Mouse (Mus musculus) megakaryocyte, embryonic 14.5 days (primary cell): ENCODE data around the gene Dnah17. TPM values are rescaled to one million over a fixed set of nuclear protein-coding genes. Genes with fewer than 3 reads are reported as not detected.

ENCODE experiments used
- H3K27me3 ChIP-seq: replicated peaks from 2 replicates; pipeline ENCODE3; 2012; ENCODE audit warnings: inconsistent platforms
- H3K36me3 ChIP-seq: replicated peaks from 2 replicates; pipeline ENCODE3; 2012; ENCODE audit warnings: low read length, inconsistent platforms, mixed read lengths
- H3K4me1 ChIP-seq: 2 replicates; pipeline ENCODE4 v1.6.1; 2012; ENCODE audit warnings: inconsistent platforms
- H3K4me3 ChIP-seq: replicated peaks from 2 replicates; pipeline ENCODE3; 2012; ENCODE audit warnings: moderate library complexity, mild to moderate bottlenecking, inconsistent platforms
- H3K9me3 ChIP-seq: 2 replicates; pipeline ENCODE4 v1.6.1; 2012; ENCODE audit warnings: inconsistent platforms
- FLI1 ChIP-seq: IDR thresholded peaks from 2 replicates; pipeline ENCODE4 v1.6.1; 2012; ENCODE audit warnings: low read length, inconsistent platforms, mixed read lengths
- GATA1 ChIP-seq: IDR thresholded peaks from 3 replicates; pipeline ENCODE4 v1.6.1; 2012; ENCODE audit warnings: mixed read lengths, low read length, inconsistent platforms, borderline replicate concordance
- polyA plus RNA-seq: library from polyadenylated mRNA; stranded (reverse); fragments of >175 nt; gene quantifications from 2 replicates; pipeline ENCODE4 v1.2.3, GENCODE M21; 2012; ENCODE audit warnings: low replicate concordance; ENCODE audit not compliant: insufficient read depth

Dnah17 gene
- polyA plus RNA-seq, 1 experiment, result 0.06 TPM

DNA sequence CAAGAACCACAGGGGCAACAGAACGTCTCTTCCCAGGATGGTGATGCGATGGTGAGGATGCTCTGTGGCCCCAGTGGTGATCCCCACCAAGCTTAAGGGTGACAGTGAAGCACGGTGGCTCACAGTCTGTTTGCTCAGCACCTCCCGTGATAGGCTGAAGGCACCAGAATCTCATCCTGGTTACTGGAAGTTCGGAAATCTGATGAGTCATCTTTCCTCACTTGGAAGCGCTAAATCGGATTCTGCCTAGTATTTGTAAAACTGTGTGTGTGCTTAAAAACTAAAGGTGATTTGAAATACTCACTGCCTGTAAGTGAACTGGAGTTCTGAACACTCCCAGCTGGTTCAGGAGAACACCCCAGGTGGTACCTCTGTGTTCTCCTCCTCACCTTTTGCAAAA is 146.7 kb downstream of the Dnah17 start:
- Histone ChIP-seq H3K4me1 (peaks cover 68% of the 10 kb centered on the region), H3K36me3 (no peaks in the 10 kb centered on the region), H3K9me3 (no peaks in the 10 kb centered on the region), H3K4me3 (peak overlapping the region; percentile 33), H3K27me3 (no peaks in the 10 kb centered on the region)
- no peak for TF ChIP-seq FLI1
- no peak for TF ChIP-seq GATA1

DNA sequence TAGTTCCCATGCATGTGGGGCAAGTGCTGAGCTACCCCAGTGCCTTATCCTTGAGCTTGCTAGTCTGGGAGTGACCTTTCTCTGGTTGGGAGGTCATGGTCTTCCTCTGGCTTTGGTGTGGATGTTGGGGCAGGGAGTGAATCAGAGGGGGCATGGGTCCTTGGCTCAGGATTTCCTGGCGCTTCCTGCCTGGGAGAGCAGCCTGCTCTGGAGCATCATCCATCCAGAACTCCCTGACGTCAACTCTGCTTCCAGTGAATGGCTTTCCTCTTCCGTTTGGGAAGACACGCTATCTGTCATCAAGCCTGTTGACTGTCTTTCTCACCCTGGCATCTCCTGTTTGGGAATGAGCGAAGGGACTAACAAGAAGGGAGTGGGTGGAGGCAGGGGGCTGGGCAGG is 148.0 kb downstream of the Dnah17 start:
- peaks cover 68% of the 10 kb centered on the region for H3K4me1 ChIP-seq
- no peaks in the 10 kb centered on the region for H3K36me3 ChIP-seq
- H3K27me3 ChIP-seq, result no peaks in the 10 kb centered on the region
- TF ChIP-seq FLI1, result no peak
- H3K9me3 ChIP-seq, result no peaks in the 10 kb centered on the region
- H3K4me3 ChIP-seq, result no peak overlapping the region

- TF ChIP-seq FLI1, result no peak
- no peak for TF ChIP-seq GATA1
- peaks cover 87% of the 10 kb centered on the region for H3K4me1 ChIP-seq
Measured at GRCm38 (mm10) chr11:117979388-117979787, 151.0 kb downstream of the Dnah17 start.

DNA sequence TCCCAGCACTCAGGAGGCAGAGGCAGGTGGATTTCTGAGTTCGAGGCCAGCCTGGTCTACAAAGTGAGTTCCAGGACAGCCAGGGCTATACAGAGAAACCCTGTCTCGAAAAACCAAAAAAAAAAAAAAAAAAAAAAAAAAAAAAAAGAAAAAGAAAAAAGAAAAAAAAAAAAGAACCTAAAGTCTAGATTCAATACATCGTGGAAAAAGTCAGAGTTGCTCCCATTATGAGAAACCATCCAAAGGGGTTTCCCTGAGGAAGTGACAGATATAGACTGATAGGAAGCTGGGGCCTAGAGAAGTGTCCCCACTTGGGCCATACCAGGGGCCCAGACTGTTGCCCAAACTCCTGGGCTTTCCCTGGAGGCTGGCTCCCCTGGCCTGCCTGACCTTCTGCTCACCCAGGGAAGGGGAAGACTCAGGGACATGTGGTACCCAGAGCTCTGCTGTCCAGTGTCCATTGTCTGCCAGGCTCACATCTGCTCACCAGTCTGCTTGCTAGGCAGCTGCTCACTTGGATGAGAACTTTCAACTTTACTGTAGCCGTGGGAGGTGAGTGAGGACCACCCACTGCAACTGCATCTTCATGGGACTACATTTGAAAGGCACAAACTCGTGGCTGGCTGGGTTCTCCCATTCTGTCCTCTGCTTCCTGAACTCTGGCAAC is 152.6 kb downstream of the Dnah17 start:
- Histone ChIP-seq H3K4me3 (peak overlapping the region; percentile 1), H3K9me3 (no peaks in the 10 kb centered on the region), H3K4me1 (peaks cover 92% of the 10 kb centered on the region), H3K36me3 (no peaks in the 10 kb centered on the region), H3K27me3 (no peaks in the 10 kb centered on the region)
- TF ChIP-seq FLI1 (no peak), GATA1 (no peak)

More at GRCm38 (mm10) chr11:117979388-117979787, 151.0 kb downstream of the Dnah17 start:
- Histone ChIP-seq H3K36me3 (no peaks in the 10 kb centered on the region), H3K9me3 (no peaks in the 10 kb centered on the region), H3K4me3 (no peak overlapping the region), H3K27me3 (no peaks in the 10 kb centered on the region)

DNA sequence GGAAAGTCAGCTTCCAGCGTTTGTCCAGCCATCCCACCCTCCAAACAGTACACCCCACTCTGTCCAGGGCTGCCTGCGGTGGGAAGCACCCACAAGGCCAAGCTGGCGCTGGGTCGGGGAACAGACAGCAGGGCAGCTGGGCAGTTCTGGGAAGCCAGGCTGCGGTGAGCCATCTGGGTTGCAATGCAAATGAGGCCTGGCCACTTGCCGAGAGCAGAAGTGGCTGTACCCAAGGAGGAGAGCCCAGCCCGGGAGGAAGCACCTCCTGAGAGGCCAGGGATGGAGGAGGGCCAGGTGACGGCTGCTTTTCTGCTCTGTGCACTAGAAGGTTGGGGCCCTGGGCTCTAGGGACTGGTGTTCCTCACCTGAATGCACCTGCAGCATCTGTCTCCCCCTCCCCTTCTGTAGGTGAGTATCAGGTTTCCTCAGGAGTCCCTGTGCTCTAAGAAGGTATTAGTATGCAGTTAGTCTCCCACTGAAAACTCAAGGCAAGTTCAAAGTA is 154.3 kb downstream of the Dnah17 start:
- TF ChIP-seq FLI1, result no peak
- Histone ChIP-seq H3K4me1 (peaks cover 99% of the 10 kb centered on the region), H3K4me3 (peak overlapping the region; percentile 81), H3K27me3 (no peaks in the 10 kb centered on the region), H3K9me3 (no peaks in the 10 kb centered on the region), H3K36me3 (no peaks in the 10 kb centered on the region)

GRCm38 (mm10) chr11:117975211-117975967 is 155.0 kb downstream of the Dnah17 start:
- H3K27me3 ChIP-seq, result no peaks in the 10 kb centered on the region
- peaks cover 99% of the 10 kb centered on the region for H3K4me1 ChIP-seq
- H3K36me3 ChIP-seq, result no peaks in the 10 kb centered on the region
- TF ChIP-seq FLI1, result no peak
- TF ChIP-seq GATA1, result no peak
- peak overlapping the region; percentile 82 for H3K4me3 ChIP-seq
- no peaks in the 10 kb centered on the region for H3K9me3 ChIP-seq

GRCm38 (mm10) chr11:117974327-117975125 is 155.9 kb downstream of the Dnah17 start:
- Histone ChIP-seq H3K27me3 (no peaks in the 10 kb centered on the region), H3K36me3 (no peaks in the 10 kb centered on the region), H3K4me3 (peak overlapping the region; percentile 82), H3K9me3 (no peaks in the 10 kb centered on the region), H3K4me1 (peaks cover 99% of the 10 kb centered on the region)
- TF ChIP-seq GATA1 (no peak), FLI1 (no peak)

DNA sequence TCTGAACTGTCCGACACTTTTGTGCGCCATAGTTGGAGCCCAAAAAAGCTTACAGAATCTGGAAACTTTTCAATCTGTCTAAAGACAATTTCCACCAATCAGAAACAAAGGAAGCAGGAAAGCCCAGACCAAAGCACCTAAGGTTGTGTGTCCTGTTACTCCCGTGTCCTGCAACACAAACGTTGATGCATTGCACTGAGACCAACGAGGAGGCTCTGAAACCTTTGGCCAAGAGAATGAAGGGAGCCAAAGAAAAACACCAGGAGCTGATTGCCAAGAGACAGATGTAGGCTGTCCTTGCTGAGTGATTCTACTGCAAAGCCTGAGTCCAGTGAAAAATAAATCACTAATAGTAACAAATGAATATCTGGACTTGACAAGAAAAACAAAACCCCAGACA is 156.9 kb downstream of the Dnah17 start:
- H3K27me3 ChIP-seq, result no peaks in the 10 kb centered on the region
- no peaks in the 10 kb centered on the region for H3K36me3 ChIP-seq
- no peak overlapping the region for H3K4me3 ChIP-seq
- H3K9me3 ChIP-seq, result no peaks in the 10 kb centered on the region
- peaks cover 91% of the 10 kb centered on the region for H3K4me1 ChIP-seq
- no peak for TF ChIP-seq GATA1
- no peak for TF ChIP-seq FLI1

- Histone ChIP-seq H3K9me3 (no peaks in the 10 kb centered on the region), H3K27me3 (no peaks in the 10 kb centered on the region), H3K4me3 (peak overlapping the region; percentile 69), H3K4me1 (peaks cover 87% of the 10 kb centered on the region), H3K36me3 (peaks cover 4% of the 10 kb centered on the region)
- TF ChIP-seq GATA1 (no peak), FLI1 (no peak)
Measured at GRCm38 (mm10) chr11:117972656-117973558, 157.5 kb downstream of the Dnah17 start.

Other genes with a start within 250 kb of the Dnah17 start
- gene Socs3, start 160.6 kb downstream of the Dnah17 start, polyA plus RNA-seq, result 54.8 and 75.2 TPM in 2 replicates
- gene Pgs1, start 144.3 kb downstream of the Dnah17 start, polyA plus RNA-seq, result 16.0 and 43.0 TPM in 2 replicates
- gene Cyth1, start 118.0 kb upstream of the Dnah17 start, polyA plus RNA-seq, result 4.4 and 9.3 TPM in 2 replicates
- gene Usp36, start 159.6 kb upstream of the Dnah17 start, polyA plus RNA-seq, result 14.8 and 17.4 TPM in 2 replicates
- not detected in 2 replicates for gene Cep295nl, start 211.9 kb upstream of the Dnah17 start, polyA plus RNA-seq
- gene Timp2, start 225.1 kb upstream of the Dnah17 start, polyA plus RNA-seq, result 8.4 and 8.9 TPM in 2 replicates